Mouse (Mus musculus) lung, adult 2 months (tissue): ENCODE results near the gene Msh2.

ENCODE experiments used
- CTCF ChIP-seq: fragments of 200-500 bp; IDR thresholded peaks from 2 replicates; pipeline ENCODE4 v1.5.1; 2011; ENCODE audit warnings: mild to moderate bottlenecking, low read length, control low read depth; ENCODE audit not compliant: insufficient read depth
- POLR2A ChIP-seq: fragments of 200-500 bp; IDR thresholded peaks from 2 replicates; pipeline ENCODE4 v1.6.1; 2011; ENCODE audit warnings: low read depth, mild to moderate bottlenecking, control low read depth, low read length, borderline replicate concordance; ENCODE audit errors: extremely low read depth

DNA sequence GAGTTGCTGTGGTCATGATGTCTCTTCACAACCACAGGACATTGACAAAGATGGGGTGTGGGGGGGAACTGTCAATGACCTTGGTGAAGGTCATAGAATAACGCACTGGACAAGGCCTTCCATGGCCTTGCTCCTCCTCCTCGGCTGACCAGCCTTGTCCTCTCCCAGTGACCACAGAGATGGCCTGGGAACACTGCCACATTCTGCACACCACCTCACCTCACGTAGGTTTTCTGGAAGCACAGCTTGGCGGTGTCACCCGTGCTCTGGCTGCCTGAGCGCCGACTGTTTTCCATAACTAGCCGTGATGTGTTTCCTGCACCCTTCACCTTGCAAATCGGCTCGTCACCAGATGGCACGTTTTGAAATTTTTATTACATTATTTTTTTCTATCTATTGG lies 92.9 kb downstream of the Msh2 start:
- TF ChIP-seq CTCF (no peak), POLR2A (no peak)
